Mouse (Mus musculus) lung, embryonic 16.5 days (tissue): Measurements from ENCODE around the gene Med24. TPM values are rescaled to one million over a fixed set of nuclear protein-coding genes. Genes with fewer than 3 reads are reported as not detected.

Experiments
- ATAC-seq: fragments of 200-750 bp; cut with Nextera tagmentation; 2 replicates; pipeline ENCODE4 v1.8.0; 2017; ENCODE audit warnings: low read depth, mild to moderate bottlenecking, moderate library complexity
- H3K27ac ChIP-seq: fragments of 300-500 bp; sonication (generic); 2 replicates; pipeline ENCODE4 v1.5.1; 2014; ENCODE audit warnings: mild to moderate bottlenecking, control low read depth, low read length
- H3K27me3 ChIP-seq: fragments of 300-500 bp; sonication (generic); 2 replicates; pipeline ENCODE4 v1.6.1; 2014; ENCODE audit warnings: low read depth, low read length, mixed read lengths; ENCODE audit not compliant: control insufficient read depth, insufficient read depth
- H3K36me3 ChIP-seq: fragments of 300-500 bp; sonication (generic); 2 replicates; pipeline ENCODE4 v1.6.1; 2014; ENCODE audit warnings: low read length; ENCODE audit not compliant: control insufficient read depth, insufficient read depth
- H3K4me1 ChIP-seq: fragments of 300-500 bp; sonication (generic); replicated peaks from 2 replicates; pipeline ENCODE4 v1.6.1; 2014; ENCODE audit warnings: low read length, mixed read lengths; ENCODE audit not compliant: control insufficient read depth, insufficient read depth
- H3K4me2 ChIP-seq: fragments of 300-500 bp; sonication (generic); 2 replicates; pipeline ENCODE4 v1.6.1; 2014; ENCODE audit warnings: low read depth, low read length, control low read depth
- H3K4me3 ChIP-seq: fragments of 300-500 bp; sonication (generic); 2 replicates; pipeline ENCODE4 v1.5.1; 2014; ENCODE audit warnings: mild to moderate bottlenecking, low read length, control low read depth
- H3K9ac ChIP-seq: fragments of 300-500 bp; sonication (generic); 2 replicates; pipeline ENCODE4 v1.6.1; 2014; ENCODE audit warnings: low read length, control low read depth
- H3K9me3 ChIP-seq: fragments of 300-500 bp; sonication (generic); 2 replicates; pipeline ENCODE4 v1.6.1; 2016; ENCODE audit warnings: low read length; ENCODE audit not compliant: control insufficient read depth
- WGBS: fragments of 180-500 bp; shearing (Covaris S2); extraction: QIAGEN DNeasy Blood & Tissue Kit; methylation state at CpG from one replicate; pipeline ENCODE4 v1.1.7; 2014; 5-methylcytosine and 5-hydroxymethylcytosine counted together
- polyA plus RNA-seq: library from polyadenylated mRNA; unstranded; fragments of >200 nt; fragmentation: Nextera tagmentation; extraction: Ambion mirVana; gene quantifications from 2 replicates; pipeline ENCODE4 v1.2.1, GENCODE M21; 2015

Gene Med24
- polyA plus RNA-seq, 1 experiment from 2014 or later: 57.8 TPM

GRCm38 (mm10) chr11:98701213-98701670 is 28.0 kb downstream of the Med24 start, which contains the start of gene Csf3:
TSS of gene Csf3 (plus strand) at chr11:98701263.
- 36% methylated on average over 10 of the region's 10 CpGs for WGBS
- H3K4me1 ChIP-seq: 0 out of 2 replicates have a peak, but pooled peaks cover 7% of the 10 kb centered on the region

DNA sequence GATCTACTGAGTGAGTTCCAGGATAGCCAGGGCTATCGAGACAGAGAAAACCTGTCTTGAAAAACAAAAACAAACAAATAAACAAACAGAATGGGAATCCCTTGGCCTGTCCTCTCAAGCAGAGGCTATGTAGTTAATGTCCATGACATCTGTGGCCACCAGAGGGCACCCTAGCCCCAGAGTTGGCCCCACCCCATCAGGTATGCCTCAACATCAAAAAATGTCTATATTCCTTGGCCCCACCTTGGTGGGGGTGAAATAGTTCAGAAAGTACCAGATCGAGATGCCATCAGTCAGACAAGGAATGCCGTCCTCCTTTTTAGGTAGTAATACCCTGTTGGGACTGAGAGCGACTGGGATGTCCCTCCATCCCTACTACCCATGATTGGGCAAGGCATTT is 29.3 kb downstream of the Med24 start:
- Histone ChIP-seq H3K27me3 (no peaks in the 10 kb centered on the region), H3K4me2 (no peak overlapping the region), H3K27ac (no peak overlapping the region), H3K36me3 (peaks cover 12% of the 10 kb centered on the region), H3K9ac (no peak overlapping the region), H3K9me3 (no peaks in the 10 kb centered on the region), H3K4me3 (no peak overlapping the region), H3K4me1 (0 out of 2 replicates have a peak, but pooled peaks cover 7% of the 10 kb centered on the region)
- peak; percentile 69 for ATAC-seq
- WGBS: 31% methylated on average over 4 of the region's 4 CpGs

More at GRCm38 (mm10) chr11:98701213-98701670, 28.0 kb downstream of the Med24 start, which contains the start of gene Csf3:
- Histone ChIP-seq H3K9me3 (no peaks in the 10 kb centered on the region), H3K4me2 (no peak within 1 kb of the TSS), H3K36me3 (peaks cover 15% of the 10 kb centered on the region), H3K4me3 (no peak within 1 kb of the TSS), H3K27me3 (no peaks in the 10 kb centered on the region), H3K27ac (no peak within 1 kb of the TSS), H3K9ac (0 out of 2 replicates have a peak within 1 kb of the TSS, but pooled peaks have one; percentile 6)
- ATAC-seq: no peak

DNA sequence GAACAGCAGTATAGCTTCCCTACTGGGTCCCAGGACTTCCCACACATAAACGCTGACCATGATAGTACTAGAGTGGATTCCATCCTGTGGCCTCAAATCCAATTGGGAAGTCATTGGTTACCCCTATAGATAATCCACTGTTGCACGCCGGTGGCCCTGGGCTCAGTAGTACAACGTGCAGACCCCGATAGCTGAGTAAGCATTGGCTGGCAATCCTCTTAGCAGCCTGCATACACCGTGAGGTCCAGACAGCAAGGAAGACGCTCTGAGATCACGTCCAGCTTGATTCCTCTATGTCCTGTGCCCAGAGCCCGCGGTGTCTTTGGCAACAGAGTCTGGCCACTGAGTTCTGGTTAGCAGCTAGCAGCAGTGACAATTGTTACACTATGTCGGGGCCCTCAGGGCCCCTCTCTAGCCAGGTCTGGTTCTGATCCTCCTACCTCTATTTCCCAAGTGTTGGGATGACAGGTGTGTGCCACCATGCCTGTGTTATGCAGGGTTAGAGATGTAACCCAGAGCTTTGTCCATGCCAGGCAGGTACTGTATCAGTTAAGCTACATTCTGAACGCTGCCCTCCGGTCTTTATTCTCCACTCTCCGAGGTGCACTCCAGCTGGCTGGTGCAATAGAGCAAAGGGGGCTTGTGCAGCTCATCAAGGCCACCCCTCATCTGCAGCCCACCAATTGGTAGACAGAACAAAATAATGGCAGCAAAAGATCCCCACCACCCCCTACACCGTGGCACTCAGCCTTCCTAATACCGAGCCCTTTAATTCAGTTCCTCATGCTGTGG is 30.2 kb downstream of the Med24 start:
- no peak overlapping the region for H3K4me3 ChIP-seq
- peaks cover 14% of the 10 kb centered on the region for H3K36me3 ChIP-seq
- ATAC-seq: no peak
- WGBS: 79% methylated on average over 16 of the region's 16 CpGs
- no peaks in the 10 kb centered on the region for H3K27me3 ChIP-seq
- no peak overlapping the region for H3K27ac ChIP-seq
- no peaks in the 10 kb centered on the region for H3K9me3 ChIP-seq
- no peak overlapping the region for H3K9ac ChIP-seq
- H3K4me1 ChIP-seq: 0 out of 2 replicates have a peak, but pooled peaks cover 7% of the 10 kb centered on the region
- H3K4me2 ChIP-seq: no peak overlapping the region

- Histone ChIP-seq H3K27ac (no peak overlapping the region), H3K4me2 (no peak overlapping the region), H3K9me3 (no peaks in the 10 kb centered on the region), H3K4me1 (0 out of 2 replicates have a peak, but pooled peaks cover 7% of the 10 kb centered on the region), H3K4me3 (no peak overlapping the region), H3K36me3 (peaks cover 21% of the 10 kb centered on the region), H3K27me3 (no peaks in the 10 kb centered on the region), H3K9ac (no peak overlapping the region)
- no peak for ATAC-seq
- 87% methylated on average over 12 of the region's 12 CpGs for WGBS
These were observed 32.0 kb downstream of the Med24 start for GRCm38 (mm10) chr11:98697225-98697624.

DNA sequence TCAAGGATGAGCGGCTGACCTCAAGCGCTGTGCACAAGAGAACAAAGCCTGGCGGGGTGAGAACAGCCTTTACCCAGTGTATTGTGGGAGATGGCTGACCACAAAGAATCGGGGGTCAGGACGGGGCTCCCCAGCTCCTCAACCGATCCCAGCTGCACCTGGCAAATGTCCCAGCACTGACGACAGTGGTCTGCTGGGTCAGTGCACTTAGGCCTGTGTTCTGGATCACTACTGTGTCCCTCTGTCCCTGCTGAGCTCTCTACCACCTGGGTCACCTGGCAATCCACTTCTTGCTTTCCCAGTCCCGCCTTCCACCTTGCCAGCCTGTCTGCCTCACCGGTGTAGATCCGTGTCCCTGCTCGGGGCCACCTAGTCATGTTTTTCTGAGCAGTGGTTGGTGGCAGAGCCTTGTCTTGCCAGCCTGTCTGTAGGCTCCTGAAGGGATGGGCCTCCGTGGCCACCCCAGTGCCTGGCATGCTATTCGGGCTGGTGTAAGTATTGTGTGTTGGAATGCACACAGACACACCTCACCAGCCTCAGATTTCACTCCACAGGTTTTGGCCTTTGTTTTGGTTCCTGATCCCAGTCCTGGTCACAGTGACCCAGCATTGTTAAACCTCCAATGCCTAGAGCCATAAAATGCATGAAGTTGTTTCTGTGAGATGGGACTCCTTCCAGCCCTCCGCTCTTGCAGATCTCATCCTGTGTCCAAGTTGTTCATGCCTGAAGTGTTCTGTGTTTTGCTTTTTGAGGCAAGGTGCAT is 32.6 kb downstream of the Med24 start:
- H3K27me3 ChIP-seq: no peaks in the 10 kb centered on the region
- 78% methylated on average over 14 of the region's 14 CpGs for WGBS

GRCm38 (mm10) chr11:98695408-98695807 is 33.8 kb downstream of the Med24 start:
- 61% methylated on average over 13 of the region's 14 CpGs for WGBS
- no peaks in the 10 kb centered on the region for H3K4me1 ChIP-seq
- ATAC-seq: no peak

More for the DNA sequence above, 32.6 kb downstream of the Med24 start:
- Histone ChIP-seq H3K27ac (no peak overlapping the region), H3K4me3 (no peak overlapping the region), H3K9ac (no peak overlapping the region), H3K4me1 (0 out of 2 replicates have a peak, but pooled peaks cover 5% of the 10 kb centered on the region), H3K4me2 (no peak overlapping the region), H3K9me3 (no peaks in the 10 kb centered on the region), H3K36me3 (peaks cover 25% of the 10 kb centered on the region)
- ATAC-seq: no peak

GRCm38 (mm10) chr11:98694301-98694700 is 34.9 kb downstream of the Med24 start:
- Histone ChIP-seq H3K9me3 (no peaks in the 10 kb centered on the region), H3K36me3 (peaks cover 46% of the 10 kb centered on the region), H3K4me3 (no peak overlapping the region), H3K27me3 (no peaks in the 10 kb centered on the region), H3K4me2 (no peak overlapping the region), H3K27ac (no peak overlapping the region), H3K9ac (no peak overlapping the region), H3K4me1 (no peaks in the 10 kb centered on the region)
- no peak for ATAC-seq
- 67% methylated on average over 9 of the region's 9 CpGs for WGBS

More at GRCm38 (mm10) chr11:98695408-98695807, 33.8 kb downstream of the Med24 start:
- H3K27ac ChIP-seq: no peak overlapping the region
- H3K4me2 ChIP-seq: no peak overlapping the region
- H3K4me3 ChIP-seq: no peak overlapping the region
- no peaks in the 10 kb centered on the region for H3K27me3 ChIP-seq
- no peak overlapping the region for H3K9ac ChIP-seq
- H3K9me3 ChIP-seq: no peaks in the 10 kb centered on the region
- peaks cover 36% of the 10 kb centered on the region for H3K36me3 ChIP-seq

DNA sequence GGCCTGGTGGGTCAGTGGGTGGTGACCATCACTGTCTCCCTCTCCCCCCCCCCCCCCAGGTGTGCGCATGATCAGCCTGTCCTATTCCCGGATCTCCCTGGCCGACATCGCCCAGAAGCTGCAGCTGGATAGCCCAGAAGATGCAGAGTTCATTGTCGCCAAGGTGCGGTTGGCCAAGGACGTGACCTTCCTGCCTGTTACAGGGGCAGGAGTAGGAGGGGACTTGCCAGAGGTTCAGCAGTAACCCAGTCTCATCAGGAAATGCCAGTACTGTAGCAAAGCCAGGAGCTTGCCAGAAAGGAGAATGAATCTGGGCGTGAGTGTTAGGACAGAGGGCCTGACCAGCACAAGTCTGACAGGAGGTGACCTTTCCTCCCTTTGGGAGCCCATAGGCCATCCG is 35.5 kb downstream of the Med24 start:
- Histone ChIP-seq H3K9ac (no peak overlapping the region), H3K4me1 (no peaks in the 10 kb centered on the region), H3K4me2 (no peak overlapping the region), H3K4me3 (no peak overlapping the region), H3K36me3 (peaks cover 48% of the 10 kb centered on the region), H3K9me3 (no peaks in the 10 kb centered on the region), H3K27me3 (no peaks in the 10 kb centered on the region), H3K27ac (no peak overlapping the region)
- no peak for ATAC-seq
- 94% methylated on average over 9 of the region's 9 CpGs for WGBS

- Histone ChIP-seq H3K27ac (no peak overlapping the region), H3K4me2 (no peak overlapping the region), H3K9ac (no peak overlapping the region), H3K4me1 (no peaks in the 10 kb centered on the region), H3K9me3 (no peaks in the 10 kb centered on the region), H3K27me3 (no peaks in the 10 kb centered on the region), H3K36me3 (peaks cover 51% of the 10 kb centered on the region), H3K4me3 (no peak overlapping the region)
- 66% methylated on average over 13 of the region's 13 CpGs for WGBS
- peak; percentile 18; the same call in 1 of the 2 replicates for ATAC-seq
These were observed 36.0 kb downstream of the Med24 start for GRCm38 (mm10) chr11:98693201-98693600.
